Mouse (Mus musculus) kidney, postnatal 0 days (tissue): ENCODE data around the gene Sult1a1. TPM values are rescaled to one million over a fixed set of nuclear protein-coding genes. Genes with fewer than 3 reads are reported as not detected.

Experiments used
- ATAC-seq: fragments of 200-750 bp; cut with Nextera tagmentation; replicated peaks from 2 replicates; pipeline ENCODE4 v1.8.0; 2017; ENCODE audit warnings: low read depth, moderate number of reproducible peaks, moderate TSS enrichment, moderate library complexity; ENCODE audit not compliant: low FRiP score
- DNase-seq: peaks from one replicate; pipeline ENCODE4 v3.0.0-alpha.2; 2016; ENCODE audit warnings: low spot score
- H3K27ac ChIP-seq: fragments of 300-500 bp; sonication (generic); 2 replicates; pipeline ENCODE4 v1.5.1; 2014; ENCODE audit warnings: mild to moderate bottlenecking
- H3K27me3 ChIP-seq: fragments of 300-500 bp; sonication (generic); 2 replicates; pipeline ENCODE4 v1.6.1; 2014; ENCODE audit warnings: low read length, mixed read lengths; ENCODE audit not compliant: insufficient read depth
- H3K36me3 ChIP-seq: fragments of 300-500 bp; sonication (generic); 2 replicates; pipeline ENCODE4 v1.6.1; 2014; ENCODE audit warnings: low read length, mixed read lengths; ENCODE audit not compliant: insufficient read depth
- H3K4me1 ChIP-seq: fragments of 300-500 bp; sonication (generic); replicated peaks from 2 replicates; pipeline ENCODE4 v1.6.1; 2014; ENCODE audit warnings: antibody characterized with exemption, low read length, mixed read lengths; ENCODE audit not compliant: insufficient read depth
- H3K4me2 ChIP-seq: fragments of 300-500 bp; sonication (generic); 2 replicates; pipeline ENCODE4 v1.6.1; 2014; ENCODE audit warnings: mild to moderate bottlenecking, low read length, moderate library complexity, mixed read lengths
- H3K4me3 ChIP-seq: fragments of 300-500 bp; sonication (generic); replicated peaks from 2 replicates; pipeline ENCODE4 v1.5.1; 2014; ENCODE audit warnings: low read depth, low read length
- H3K9ac ChIP-seq: fragments of 300-500 bp; sonication (generic); 2 replicates; pipeline ENCODE4 v1.6.1; 2014; ENCODE audit warnings: low read depth, low read length
- H3K9me3 ChIP-seq: fragments of 300-500 bp; sonication (generic); replicated peaks from 2 replicates; pipeline ENCODE4 v1.6.1; 2016; ENCODE audit warnings: low read length, inconsistent platforms, mixed read lengths
- CTCF ChIP-seq: IDR thresholded peaks from 2 replicates; pipeline ENCODE4 v1.5.1; 2016; ENCODE audit warnings: antibody characterized with exemption, low read depth, mild to moderate bottlenecking, moderate library complexity
- WGBS: fragments of 180-500 bp; shearing (Covaris S2); extraction: QIAGEN DNeasy Blood & Tissue Kit; methylation state at CpG from one replicate; pipeline ENCODE4 v1.1.7; 2014; 5-methylcytosine and 5-hydroxymethylcytosine counted together
- polyA plus RNA-seq: library from polyadenylated mRNA; unstranded; fragments of >200 nt; fragmentation: Nextera tagmentation; extraction: Ambion mirVana; gene quantifications from 2 replicates; pipeline ENCODE4 v1.2.1, GENCODE M21; 2015

Sult1a1 gene
- polyA plus RNA-seq, 1 experiment from 2014 or later: 17.3 TPM

DNA sequence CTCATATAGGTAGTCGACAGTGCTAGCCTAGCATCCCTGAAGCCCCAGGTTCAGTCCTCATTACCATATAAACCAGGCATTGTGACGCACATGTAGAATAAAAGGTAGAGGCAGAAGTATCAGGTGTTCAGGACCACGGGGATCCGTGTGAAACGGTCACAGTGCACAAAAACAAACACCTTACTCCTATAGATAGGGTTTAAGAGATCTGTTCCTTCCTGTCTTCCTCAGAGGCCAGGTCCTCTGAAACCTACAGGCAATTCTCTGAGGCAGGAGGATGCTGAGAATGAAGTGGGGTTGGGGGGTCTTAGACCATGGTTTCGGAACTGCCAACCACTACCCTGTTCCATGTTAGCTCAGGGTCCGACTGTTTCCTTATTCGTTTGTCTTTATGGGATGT, 21.6 kb upstream of the Sult1a1 start:
- no peak for TF ChIP-seq CTCF
- Histone ChIP-seq H3K4me1 (peaks cover 11% of the 10 kb centered on the region), H3K27ac (no peak overlapping the region), H3K27me3 (no peaks in the 10 kb centered on the region), H3K4me2 (no peak overlapping the region), H3K4me3 (no peak overlapping the region), H3K9me3 (no peaks in the 10 kb centered on the region), H3K9ac (no peak overlapping the region), H3K36me3 (no peaks in the 10 kb centered on the region)
- 94% methylated on average over 8 of the region's 8 CpGs for WGBS
- ATAC-seq: no peak
- no peak for DNase-seq

DNA sequence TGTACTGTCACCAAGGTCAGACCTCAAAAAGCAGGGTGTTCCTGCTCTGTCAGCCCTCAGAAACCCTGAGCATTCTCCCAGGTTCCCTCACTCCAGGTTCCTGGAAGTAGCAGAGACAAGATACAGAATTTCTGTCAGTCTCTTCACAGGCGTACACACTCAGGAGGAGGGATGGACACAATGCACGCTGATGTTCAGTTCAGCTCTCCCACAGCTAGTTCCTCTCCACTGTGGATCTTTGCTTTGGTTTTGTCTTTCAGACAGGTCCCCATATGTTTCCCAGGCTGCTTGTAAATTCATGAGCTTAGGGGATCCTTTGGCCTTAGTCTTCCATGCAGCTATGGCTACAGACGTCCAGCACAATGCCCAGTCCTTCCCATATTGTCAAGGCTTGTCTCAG, 20.7 kb upstream of the Sult1a1 start:
- H3K4me3 ChIP-seq: peak overlapping the region; percentile 77; the same call in 1 of the 2 replicates
- H3K4me2 ChIP-seq: peak overlapping the region; percentile 78
- H3K9me3 ChIP-seq: no peaks in the 10 kb centered on the region
- DNase-seq (no peak), ATAC-seq (no peak)
- no peak for TF ChIP-seq CTCF
- H3K9ac ChIP-seq: peak overlapping the region; percentile 70; the same call in 1 of the 2 replicates
- H3K27me3 ChIP-seq: no peaks in the 10 kb centered on the region
- H3K36me3 ChIP-seq: peaks cover 6% of the 10 kb centered on the region; the same call in 1 of the 2 replicates
- WGBS: 73% methylated on average over 3 of the region's 3 CpGs
- H3K4me1 ChIP-seq: peaks cover 11% of the 10 kb centered on the region
- H3K27ac ChIP-seq: no peak overlapping the region

DNA sequence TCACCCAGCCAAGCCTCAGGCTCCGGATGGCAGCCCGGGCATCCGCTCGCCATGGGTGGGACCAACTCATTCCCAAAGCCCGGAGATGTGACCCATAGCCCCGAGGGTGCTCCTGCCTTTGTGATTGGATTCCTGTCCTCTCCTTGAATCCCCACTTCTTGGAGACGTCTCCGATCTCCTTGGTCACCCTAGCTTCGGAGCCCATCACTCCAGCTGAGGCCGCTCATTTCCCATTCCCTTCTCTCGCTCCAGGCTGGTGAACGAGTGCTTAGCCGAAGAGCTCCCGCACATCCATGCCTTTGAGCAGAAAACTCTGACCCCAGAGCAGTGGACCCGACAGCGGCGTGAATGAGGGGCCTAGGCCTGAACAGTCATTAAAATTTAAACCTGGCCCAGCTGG, 20.1 kb upstream of the Sult1a1 start:
- ATAC-seq (no peak), DNase-seq (no peak)
- H3K9ac ChIP-seq: peak overlapping the region; percentile 70
- H3K4me1 ChIP-seq: peaks cover 9% of the 10 kb centered on the region
- no peak for TF ChIP-seq CTCF
- no peaks in the 10 kb centered on the region for H3K27me3 ChIP-seq
- peaks cover 9% of the 10 kb centered on the region; the same call in 1 of the 2 replicates for H3K36me3 ChIP-seq
- H3K4me3 ChIP-seq: peak overlapping the region; percentile 77
- H3K9me3 ChIP-seq: no peaks in the 10 kb centered on the region
- peak overlapping the region; percentile 37; the same call in 1 of the 2 replicates for H3K27ac ChIP-seq
- peak overlapping the region; percentile 78 for H3K4me2 ChIP-seq
- 3% methylated on average over 17 of the region's 17 CpGs for WGBS

DNA sequence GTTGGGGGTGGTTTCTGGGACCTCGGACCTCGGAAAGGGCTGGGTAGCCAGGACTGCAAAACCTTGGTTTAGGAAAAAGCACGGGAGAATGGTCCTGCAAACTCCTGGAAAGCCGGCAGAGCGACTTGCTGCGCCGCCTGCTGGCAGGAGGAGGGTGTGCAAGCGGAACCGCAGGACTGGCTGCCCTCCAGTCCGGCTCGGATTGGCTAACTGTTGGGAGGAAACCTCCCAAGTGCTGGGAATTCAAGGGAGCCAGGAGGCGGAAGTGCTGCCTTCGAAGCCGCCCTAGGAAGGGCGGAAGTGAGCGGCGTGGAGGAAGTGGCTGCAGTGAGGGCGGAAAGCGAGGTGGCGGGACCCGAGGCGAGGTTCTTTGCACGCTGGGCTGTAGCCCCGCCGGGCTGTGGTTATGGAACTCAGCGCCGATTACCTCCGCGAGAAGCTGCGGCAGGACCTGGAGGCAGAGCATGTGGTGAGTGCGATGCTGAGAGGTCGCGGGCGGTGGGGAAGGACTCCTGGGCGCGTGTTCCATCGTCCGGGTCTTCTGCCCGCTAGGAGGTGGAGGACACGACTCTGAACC, 19.5 kb upstream of the Sult1a1 start, which contains the start of gene Slx1b:
TSS of gene Slx1b (minus strand) at position 154 of the 577 bp plus-strand sequence.
- peak within 1 kb of the TSS; percentile 98 for H3K27ac ChIP-seq
- WGBS: under 1% methylated on average over 40 of the region's 40 CpGs
- H3K27me3 ChIP-seq: no peaks in the 10 kb centered on the region
- peak; percentile 93 for ATAC-seq
- H3K9me3 ChIP-seq: no peaks in the 10 kb centered on the region
- peak; percentile 98 for TF ChIP-seq CTCF
- H3K36me3 ChIP-seq: peaks cover 13% of the 10 kb centered on the region; the same call in 1 of the 2 replicates
- peaks cover 7% of the 10 kb centered on the region for H3K4me1 ChIP-seq
- peak within 1 kb of the TSS; percentile 77 for H3K4me3 ChIP-seq
- peak within 1 kb of the TSS; percentile 83 for H3K4me2 ChIP-seq
- DNase-seq: peak; percentile 99
- peak within 1 kb of the TSS; percentile 88 for H3K9ac ChIP-seq

DNA sequence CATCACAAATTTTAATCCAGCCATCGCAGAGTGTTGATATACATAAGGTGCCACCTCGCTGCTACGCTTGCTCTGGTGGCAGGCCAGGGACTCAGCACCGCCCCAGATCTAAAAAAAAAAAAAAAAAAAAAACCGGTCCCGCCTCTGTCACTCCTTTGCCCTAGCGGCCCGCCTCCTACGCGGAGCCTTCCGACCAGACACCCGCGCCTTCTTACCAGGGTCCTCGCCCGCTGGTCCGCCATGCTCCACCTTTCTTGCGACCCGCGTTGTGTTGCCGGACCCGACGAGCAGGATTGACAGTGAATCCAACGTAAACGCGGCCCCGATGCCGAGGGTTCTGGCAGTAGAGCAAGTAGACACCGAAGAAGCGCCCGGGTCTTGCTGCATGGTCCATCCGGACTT, 19.0 kb upstream of the Sult1a1 start, which contains the start of gene Bola2:
TSS of gene Bola2 (plus strand) at position 192 of the 402 bp plus-strand sequence.
- 1% methylated on average over 31 of the region's 31 CpGs for WGBS
- H3K27me3 ChIP-seq: no peaks in the 10 kb centered on the region
- H3K9ac ChIP-seq: peak within 1 kb of the TSS; percentile 88
- no peaks in the 10 kb centered on the region for H3K9me3 ChIP-seq
- peak; percentile 69 for DNase-seq
- H3K4me1 ChIP-seq: peaks cover 7% of the 10 kb centered on the region
- H3K4me3 ChIP-seq: peak within 1 kb of the TSS; percentile 77
- no peak for TF ChIP-seq CTCF
- H3K27ac ChIP-seq: peak within 1 kb of the TSS; percentile 98
- ATAC-seq: peak; percentile 27
- peaks cover 15% of the 10 kb centered on the region; the same call in 1 of the 2 replicates for H3K36me3 ChIP-seq
- H3K4me2 ChIP-seq: peak within 1 kb of the TSS; percentile 83

DNA sequence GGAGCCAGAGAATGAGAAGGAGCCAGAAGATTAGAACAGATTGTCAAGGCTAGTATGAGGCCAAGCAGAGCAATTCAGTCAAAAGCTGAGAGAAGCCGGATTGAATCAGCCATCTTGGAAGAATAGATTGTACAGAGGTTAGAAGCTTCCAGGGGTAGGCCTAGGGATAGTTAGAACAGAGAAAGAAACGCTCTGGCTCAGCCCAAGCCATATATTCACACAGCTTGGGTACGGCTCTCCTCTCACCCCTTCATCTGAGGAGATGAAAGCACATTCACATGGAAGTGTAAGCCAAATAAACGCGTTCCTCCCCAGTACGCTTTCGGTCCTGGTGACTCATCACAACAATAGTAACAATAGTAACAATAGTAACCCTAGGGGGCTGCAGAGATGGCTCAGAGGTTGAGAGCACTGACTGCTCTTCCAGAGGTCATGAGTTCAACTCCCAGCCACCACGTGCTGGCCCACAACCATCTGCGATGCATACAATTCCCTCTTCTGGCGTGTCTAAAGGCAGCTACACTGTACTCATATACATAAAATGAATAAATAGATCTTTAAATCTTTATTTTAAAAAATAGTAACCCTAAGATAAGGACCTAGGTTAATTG, 18.3 kb upstream of the Sult1a1 start:
- DNase-seq (peak; percentile 18), ATAC-seq (no peak)
- 0 out of 2 replicates have a peak overlapping the region, but pooled peaks have one; percentile 31 for H3K9ac ChIP-seq
- H3K4me3 ChIP-seq: peak overlapping the region; percentile 77
- H3K36me3 ChIP-seq: peaks cover 15% of the 10 kb centered on the region; the same call in 1 of the 2 replicates
- H3K9me3 ChIP-seq: no peaks in the 10 kb centered on the region
- peak overlapping the region; percentile 83 for H3K4me2 ChIP-seq
- peaks cover 7% of the 10 kb centered on the region for H3K4me1 ChIP-seq
- no peak overlapping the region; the same call in 1 of the 2 replicates for H3K27ac ChIP-seq
- 26% methylated on average over 10 of the region's 10 CpGs for WGBS
- TF ChIP-seq CTCF: no peak
- H3K27me3 ChIP-seq: no peaks in the 10 kb centered on the region
